Comparison of ENCODE assay signal across 9 mouse cellular contexts in genomic region chr10:17332025-17332767, GRCm38 (mm10).
DNase-seq lines count a peak whose midpoint lies in the region; ATAC-seq and TF ChIP-seq lines count a peak whose summit lies in the region.
"Had no signal": no experiment of that assay in that cellular context is flagged by ENCODE, and none has a peak within 500 bp of the region (broad histone marks: within the 10 kb centered on the region; RNA-seq: fewer than 3 reads in every experiment).

No protein-coding gene starts in this region.

- H3K4me1 ChIP-seq in hindbrain, embryonic 12.5 days = peaks cover 36% of the 10 kb centered on the region
- H3K4me1 ChIP-seq in liver, embryonic 16.5 days (ENCODE audit: control insufficient read depth, low read depth, low read length) = no peaks in the 10 kb centered on the region; the same call in 1 of the 2 replicates

- peak overlapping the region; percentile 49; the same call in 1 of the 2 replicates for H3K9ac ChIP-seq in hindbrain, embryonic 12.5 days
- no peak overlapping the region for H3K9ac ChIP-seq in liver, embryonic 16.5 days (ENCODE audit: low read depth, low read length)

- TF ChIP-seq CTCF in layer of hippocampus, adult 2 months (conservative IDR thresholded peaks at IDR 0.05) = no peak

- intact Hi-C loops in left cerebral cortex, postnatal 36 days (cut with DNase I) = no loop called here

- peak overlapping the region; percentile 58 for H3K4me2 ChIP-seq in hindbrain, embryonic 12.5 days (replicated peaks)
- H3K4me2 ChIP-seq in liver, embryonic 16.5 days (ENCODE audit: low read depth, low read length) = peak overlapping the region; percentile 39

- 20% methylated on average over 6 of the region's 6 CpGs for WGBS in hindbrain, embryonic 12.5 days
- 37% methylated on average over 6 of the region's 6 CpGs for WGBS in liver, embryonic 16.5 days (ENCODE audit: insufficient replicate concordance)

- no peaks in the 10 kb centered on the region for H3K9me3 ChIP-seq in hindbrain, embryonic 12.5 days (replicated peaks)
- H3K9me3 ChIP-seq in liver, embryonic 16.5 days (replicated peaks; ENCODE audit: control insufficient read depth, low read length) = no peaks in the 10 kb centered on the region

- H3K27me3 ChIP-seq in hindbrain, embryonic 12.5 days = no peaks in the 10 kb centered on the region
- no peaks in the 10 kb centered on the region for H3K27me3 ChIP-seq in liver, embryonic 16.5 days (ENCODE audit: control insufficient read depth, insufficient read depth, low read depth, low read length)
- H3K27me3 ChIP-seq: Patski had no signal

- H3K27ac ChIP-seq in layer of hippocampus, adult 2 months = no peak overlapping the region
- H3K27ac ChIP-seq in hindbrain, embryonic 12.5 days = peak overlapping the region; percentile 92
- no peak overlapping the region for H3K27ac ChIP-seq in liver, embryonic 16.5 days (ENCODE audit: low read length)

- ATAC-seq in hindbrain, embryonic 12.5 days (ENCODE audit: low FRiP score) = peak; percentile 70
- no peak for ATAC-seq in liver, embryonic 16.5 days (ENCODE audit: low read depth)
- no peak for ATAC-seq in megakaryocyte progenitor cell, adult 5-6 weeks (replicated peaks; ENCODE audit: poor library complexity)
- ATAC-seq: Patski had no signal

- peak overlapping the region; percentile 55; the same call in 1 of the 2 replicates for H3K4me3 ChIP-seq in layer of hippocampus, adult 2 months
- 0 out of 2 replicates have a peak overlapping the region, but pooled peaks have one; percentile 32 for H3K4me3 ChIP-seq in hindbrain, embryonic 12.5 days
- peak overlapping the region; percentile 41; the same call in 1 of the 2 replicates for H3K4me3 ChIP-seq in liver, embryonic 16.5 days (ENCODE audit: low read depth, low read length)

- no peaks in the 10 kb centered on the region for H3K36me3 ChIP-seq in hindbrain, embryonic 12.5 days
- no peaks in the 10 kb centered on the region for H3K36me3 ChIP-seq in liver, embryonic 16.5 days (ENCODE audit: control insufficient read depth, insufficient read depth)

- no peak for DNase-seq in layer of hippocampus, adult 2 months (ENCODE audit: low spot score in 2 of 2)
- no peak for DNase-seq in layer of hippocampus, postnatal 10 days (ENCODE audit: low spot score in 2 of 2)
- peak; percentile 26 to 31 for DNase-seq in cerebellum, postnatal 36 days
- no peak for DNase-seq in adrenal gland, postnatal 4 days (ENCODE audit: low spot score in 2 of 2)
- DNase-seq in left cerebral cortex, postnatal 36 days (ENCODE audit: low spot score in 2 of 2) = no peak

Comparison
In these comparisons a context has a peak if more than half of its experiments do, and no peak if none do; other contexts are left out.
1. DNase-seq: peak in cerebellum, postnatal 36 days (2 of 2); none in layer of hippocampus, adult 2 months (0 of 2), layer of hippocampus, postnatal 10 days (0 of 2), adrenal gland, postnatal 4 days (0 of 2) and left cerebral cortex, postnatal 36 days (0 of 2).
2. Peak in every context shown above with its lines, with median percentiles within 50 percentile points of each other: H3K4me3 ChIP-seq.